Mouse (Mus musculus) G1E (cell line): ENCODE results near the gene Tasp1.

Experiments used
- CTCF ChIP-seq: IDR thresholded peaks from 2 replicates; pipeline ENCODE4 v1.5.1; 2012; ENCODE audit warnings: low read depth, low read length, inconsistent platforms, mixed read lengths
- GATA2 ChIP-seq: IDR thresholded peaks from 2 replicates; pipeline ENCODE4 v1.6.1; 2012; ENCODE audit warnings: low read depth, low read length, inconsistent platforms, borderline replicate concordance
- POLR2AphosphoS5 ChIP-seq: IDR thresholded peaks from 2 replicates; pipeline ENCODE4 v1.6.1; 2012; ENCODE audit warnings: low read depth, low read length, inconsistent platforms; ENCODE audit not compliant: insufficient replicate concordance
- TAL1 ChIP-seq: conservative IDR thresholded peaks from 2 replicates; pipeline ENCODE4 v1.6.1; 2012; ENCODE audit warnings: low read depth, low read length, inconsistent platforms, mixed read lengths

GRCm38 (mm10) chr2:140093433-140093832, 26.8 kb upstream of the Tasp1 start:
- TF ChIP-seq CTCF, result no peak
- TF ChIP-seq POLR2AphosphoS5, result no peak
- no peak for TF ChIP-seq TAL1
- no peak for TF ChIP-seq GATA2
